Mouse (Mus musculus) gastrocnemius, postnatal 14 days (tissue): ENCODE data around the gene Krt28. TPM values are rescaled to one million over a fixed set of nuclear protein-coding genes. Genes with fewer than 3 reads are reported as not detected.

Source experiments
- DNase-seq: peaks from one replicate; pipeline ENCODE4 v3.0.0; 2021; ENCODE audit warnings: mixed read lengths
- intact Hi-C: fragments of 180-260 bp; cut with DNase I; formaldehyde crosslinking; loops from one replicate; pipeline ENCODE4 v1.15.1; 2025; ENCODE audit warnings: low total_unique reads
- long read RNA-seq, 2 experiments: library from polyadenylated mRNA; stranded (forward); transcript quantifications; one replicate each; pipeline ENCODE4 v2.0.0; 2021
- total RNA-seq, 2 experiments: library from RNA; stranded (reverse); gene quantifications; 2 replicates each; pipeline ENCODE4 v1.2.3; 2021

Gene Krt28
- not detected for total RNA-seq
- long read RNA-seq, experiment 1 = 0 reads
- long read RNA-seq, experiment 2 = 0 reads

GRCm38 (mm10) chr11:99374803-99375202 lies at the start of gene Krt28:
Krt28 (minus strand) TSS chr11:99374903.
- intact Hi-C loops = no loop called here
- DNase-seq = no peak

DNA sequence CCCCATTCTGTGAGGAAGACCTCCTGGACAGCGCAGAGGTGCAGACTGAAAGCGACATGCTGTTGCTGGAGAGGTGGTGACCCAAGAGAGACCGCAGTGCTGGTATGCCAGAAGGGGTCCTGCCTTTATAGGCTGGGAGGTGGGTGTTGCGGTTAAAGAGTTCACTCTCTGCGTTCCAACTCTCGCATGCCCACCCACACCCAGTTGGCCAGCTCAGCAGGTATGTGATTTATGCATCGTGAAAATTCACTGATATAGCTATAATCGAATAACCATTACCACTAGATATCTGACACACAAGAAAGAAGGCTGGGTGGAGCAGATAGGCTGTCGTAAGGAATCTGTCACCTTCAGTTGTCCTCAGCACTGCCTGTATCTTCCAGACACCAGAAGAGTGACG lies 47.5 kb upstream of the Krt28 start, which contains the start of gene Krt12:
Gene Krt12, minus strand, starts transcription at position 101 of the 400 bp plus-strand sequence.
- DNase-seq = no peak
- intact Hi-C loops = no loop called here

DNA sequence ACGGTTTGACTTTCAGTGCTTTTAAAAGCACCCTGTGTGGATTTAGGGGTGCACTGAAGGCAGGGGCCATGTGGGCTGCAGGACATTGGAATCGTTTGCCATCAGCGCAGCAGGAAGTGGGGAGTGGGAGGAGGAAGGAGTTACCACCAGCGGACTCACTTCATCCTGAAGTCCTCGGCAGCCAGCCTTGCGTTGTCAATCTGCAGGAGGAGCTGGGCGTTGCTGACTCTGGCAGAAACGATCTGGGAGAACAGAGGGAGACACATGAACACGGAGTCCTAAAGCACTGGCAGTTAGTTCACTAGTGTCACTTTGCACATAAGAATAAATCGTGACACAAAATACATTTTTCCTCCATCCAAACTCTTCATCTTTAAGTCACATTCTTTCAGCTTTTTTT lies 45.9 kb upstream of the Krt28 start:
- intact Hi-C loops = no loop called here
- DNase-seq = no peak

- no peak for DNase-seq
- intact Hi-C loops = no loop called here
Measured at GRCm38 (mm10) chr11:99417819-99418218, 43.1 kb upstream of the Krt28 start.

DNA sequence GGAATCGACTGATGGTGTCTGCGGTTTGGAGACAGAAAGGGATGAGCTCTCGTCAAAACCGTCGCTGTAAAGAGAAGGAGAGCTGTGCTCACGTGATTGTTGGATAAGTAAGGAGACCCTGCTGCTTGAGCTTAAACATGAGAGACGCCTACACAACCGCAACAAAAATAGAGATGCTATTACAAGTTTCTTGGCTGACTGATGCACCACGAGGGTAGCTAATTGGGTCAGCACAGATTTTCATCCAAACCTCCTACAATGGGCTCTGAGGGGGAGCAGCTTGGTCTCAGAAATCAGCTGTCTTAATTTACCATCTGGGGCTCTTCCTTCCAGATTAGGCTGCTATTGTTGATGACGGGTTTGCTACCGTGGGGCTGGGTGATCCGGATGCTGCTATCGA lies 42.2 kb upstream of the Krt28 start:
- DNase-seq = no peak
- intact Hi-C loops = no loop called here

GRCm38 (mm10) chr11:99414463-99415147 lies 39.9 kb upstream of the Krt28 start:
- intact Hi-C loops = no loop called here

GRCm38 (mm10) chr11:99413247-99413646 lies 38.5 kb upstream of the Krt28 start:
- peak; percentile 28 for DNase-seq

More at GRCm38 (mm10) chr11:99414463-99415147, 39.9 kb upstream of the Krt28 start:
- no peak for DNase-seq

DNA sequence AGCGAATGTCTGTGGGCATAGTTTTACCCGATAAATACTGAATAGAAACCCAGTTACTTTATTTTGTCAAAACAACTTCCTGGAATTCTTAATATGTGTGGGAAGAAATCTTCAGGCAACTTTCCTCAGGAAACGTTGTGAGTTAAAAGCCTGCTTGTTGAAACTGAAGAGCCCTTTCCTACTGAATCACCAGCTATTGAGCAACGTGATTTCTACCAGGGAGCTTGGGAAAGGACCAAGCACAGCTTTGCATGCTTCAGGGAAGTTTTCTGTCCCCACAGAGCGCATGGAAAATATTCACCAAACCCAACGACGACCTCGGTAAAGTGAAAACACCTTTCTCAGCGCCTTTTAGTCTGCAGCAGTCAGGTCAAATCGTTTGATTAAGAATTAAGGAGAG lies 31.5 kb upstream of the Krt28 start:
- intact Hi-C loops = no loop called here

More at GRCm38 (mm10) chr11:99413247-99413646, 38.5 kb upstream of the Krt28 start:
- intact Hi-C loops = no loop called here

GRCm38 (mm10) chr11:99399956-99400549 lies 25.4 kb upstream of the Krt28 start:
- intact Hi-C loops = no loop called here
- DNase-seq = no peak

More for the DNA sequence above, 31.5 kb upstream of the Krt28 start:
- DNase-seq = no peak

GRCm38 (mm10) chr11:99398832-99399231 lies 24.1 kb upstream of the Krt28 start:
- intact Hi-C loops = no loop called here

DNA sequence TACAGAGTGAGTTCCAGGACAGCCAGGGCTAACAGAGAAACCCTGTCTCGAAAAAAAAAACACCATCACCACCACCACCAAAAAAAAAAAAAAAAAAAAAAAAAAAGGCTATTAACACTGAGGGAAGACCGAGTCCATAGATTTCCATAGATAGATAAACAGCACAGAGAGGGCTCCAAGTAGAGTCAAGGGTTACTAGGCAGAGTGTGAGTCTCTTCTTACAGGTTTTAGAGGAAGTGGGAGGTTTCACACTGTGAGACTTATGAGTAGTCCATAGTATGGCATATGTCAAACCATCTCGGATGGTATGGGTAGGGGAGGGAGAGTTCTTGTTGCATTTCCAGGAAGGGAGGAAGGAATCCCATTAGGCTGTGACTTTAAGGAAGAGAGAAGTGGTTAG lies 23.4 kb upstream of the Krt28 start:
- intact Hi-C loops = no loop called here
- DNase-seq = no peak

More at GRCm38 (mm10) chr11:99398832-99399231, 24.1 kb upstream of the Krt28 start:
- DNase-seq = no peak

- intact Hi-C loops = no loop called here
- no peak for DNase-seq
Measured at GRCm38 (mm10) chr11:99396661-99397060, 22.0 kb upstream of the Krt28 start.

GRCm38 (mm10) chr11:99396034-99396433 lies 21.3 kb upstream of the Krt28 start:
- intact Hi-C loops = no loop called here
- DNase-seq = no peak

- intact Hi-C loops = no loop called here
- DNase-seq = no peak
Measured at GRCm38 (mm10) chr11:99392492-99392891, 17.8 kb upstream of the Krt28 start.

- DNase-seq = no peak
- intact Hi-C loops = no loop called here
Measured at GRCm38 (mm10) chr11:99391375-99391774, 16.7 kb upstream of the Krt28 start.

- no peak for DNase-seq
- intact Hi-C loops = no loop called here
Measured at GRCm38 (mm10) chr11:99390866-99391265, 16.2 kb upstream of the Krt28 start.

DNA sequence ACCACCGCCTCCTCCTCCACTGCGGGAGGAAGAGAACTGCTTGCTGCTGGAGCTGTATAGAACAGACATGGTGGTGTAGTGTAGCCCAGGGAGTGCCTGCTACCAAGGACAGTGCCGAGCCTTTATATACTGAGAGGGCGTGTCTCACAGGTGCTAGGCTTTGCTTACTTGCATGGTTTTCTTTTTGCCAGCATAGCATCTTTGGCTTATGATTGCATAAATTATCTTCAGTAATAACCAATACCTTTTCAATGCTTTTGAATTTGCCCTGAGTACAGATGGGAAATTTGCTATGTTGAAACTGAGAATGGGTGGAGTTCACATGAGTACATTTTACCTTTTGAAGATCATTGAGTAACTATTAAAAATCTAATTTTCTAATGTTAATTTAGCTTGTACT lies 14.6 kb upstream of the Krt28 start, which contains the start of gene Krt10:
Gene Krt10, minus strand, starts transcription at position 101 of the 400 bp plus-strand sequence.
- DNase-seq = no peak
- intact Hi-C loops = no loop called here

DNA sequence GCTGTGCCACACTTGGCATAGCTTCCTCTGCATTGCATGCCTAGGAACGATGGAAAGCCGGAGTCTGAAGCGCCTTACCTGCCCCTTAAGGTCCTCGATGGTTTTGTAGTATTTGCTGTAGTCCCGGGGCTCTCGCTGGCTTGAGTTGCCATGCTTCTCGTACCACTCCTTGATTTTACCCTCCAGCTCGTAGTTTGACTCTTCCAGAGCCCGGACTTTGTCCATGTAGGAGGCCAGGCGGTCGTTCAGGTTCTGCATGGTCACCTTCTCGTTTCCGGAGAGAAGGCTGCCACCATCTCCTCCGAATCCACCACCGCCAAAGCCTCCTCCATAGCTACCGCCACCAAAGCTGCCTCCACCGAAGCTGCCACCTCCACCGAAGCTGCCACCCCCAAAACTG lies 14.0 kb upstream of the Krt28 start:
- no peak for DNase-seq
- intact Hi-C loops = no loop called here

DNA sequence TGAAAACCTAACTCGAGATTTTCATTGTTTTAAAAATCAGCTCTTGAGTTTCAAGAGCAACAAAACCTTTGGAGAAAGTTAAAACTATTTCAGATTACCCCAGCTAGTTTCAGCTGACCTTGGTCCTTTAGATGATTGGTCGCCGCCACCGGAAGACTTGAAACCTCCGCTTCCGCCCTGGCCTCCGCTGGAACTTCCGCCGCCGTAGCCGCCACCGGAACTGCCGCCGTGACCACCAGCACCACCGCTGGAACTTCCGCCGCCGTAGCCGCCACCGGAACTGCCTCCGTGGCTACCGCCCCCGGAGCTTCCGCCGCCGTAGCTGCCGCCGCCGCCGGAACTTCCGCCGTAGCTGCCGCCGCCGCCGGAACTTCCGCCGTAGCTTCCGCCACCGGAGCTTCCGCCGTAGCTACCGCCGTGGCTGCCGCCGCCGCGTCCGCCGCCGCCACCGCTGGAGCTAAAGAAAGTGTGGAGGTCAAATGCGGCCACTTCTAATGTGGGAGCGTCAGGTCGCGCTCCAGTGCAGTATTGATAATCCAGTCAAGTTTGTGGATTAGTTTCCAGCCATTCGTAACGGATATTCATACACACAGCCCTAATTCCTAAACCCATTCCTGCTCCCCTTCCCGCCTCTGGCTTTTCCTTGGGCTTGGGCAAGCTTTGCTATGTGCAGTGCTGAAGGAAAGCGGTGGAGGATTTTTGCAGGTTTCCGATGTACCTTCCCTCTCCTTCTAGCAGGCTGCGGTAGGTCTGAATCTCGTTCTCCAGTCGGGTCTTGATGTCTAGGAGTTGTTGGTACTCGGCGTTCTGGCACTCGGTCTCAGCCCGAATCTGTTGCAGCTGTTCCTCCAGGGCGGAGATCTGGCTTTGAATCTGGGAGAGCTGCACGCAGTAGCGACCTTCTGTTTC lies 11.4 kb upstream of the Krt28 start:
- DNase-seq = peak; percentile 93
- intact Hi-C loops = no loop called here

GRCm38 (mm10) chr11:99379568-99379967 lies 4.9 kb upstream of the Krt28 start:
- intact Hi-C loops = loop anchor here (2.0 kb wide), 1 partner anchor 83 kb away; no protein-coding TSS in a partner anchor
- peak; percentile 67 for DNase-seq
